Mouse (Mus musculus) CH12F3 (cell line): ENCODE measurements around the gene Ndufa6.
"Not testable (repeated sequence)": the region's sequence is repeated elsewhere in the genome, so short reads cannot be mapped to it uniquely, and the experiment has no call there.

Experiments
- in situ Hi-C: fragments of 300-500 bp; cut with MboI; formaldehyde crosslinking; loops from 2 replicates; pipeline ENCODE4 v1.14.3; 2020; ENCODE audit warnings: low sequenced_read_pairs

Ndufa6 gene

GRCm38 (mm10) chr15:82354126-82354945 lies at the start of gene Ndufa6:
Ndufa6 (minus strand) TSS chr15:82354322.
- in situ Hi-C loops: no loop called here

- in situ Hi-C loops: no loop called here
These were observed 49.5 kb upstream of the Ndufa6 start for GRCm38 (mm10) chr15:82403606-82404005.

DNA sequence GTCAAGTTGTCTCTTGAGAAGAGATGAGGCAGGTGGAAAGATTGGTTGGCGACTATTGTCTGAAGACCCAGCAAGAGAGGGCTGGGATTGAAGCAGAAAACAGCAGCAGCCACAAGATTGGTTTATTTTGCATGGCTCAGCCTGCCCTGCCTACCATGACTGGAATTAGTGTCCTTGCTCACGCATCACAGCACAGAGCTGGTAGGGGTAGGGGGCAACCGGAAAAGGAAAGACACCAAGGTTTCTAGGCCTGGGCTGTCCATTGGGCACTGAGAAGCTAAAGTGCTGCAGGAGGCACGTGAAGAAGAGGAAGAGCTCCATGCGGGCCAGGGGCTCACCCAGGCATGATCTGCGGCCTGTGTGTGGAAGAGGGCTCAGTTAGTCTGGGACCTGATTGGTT lies 48.6 kb upstream of the Ndufa6 start:
- in situ Hi-C loops: no loop called here

DNA sequence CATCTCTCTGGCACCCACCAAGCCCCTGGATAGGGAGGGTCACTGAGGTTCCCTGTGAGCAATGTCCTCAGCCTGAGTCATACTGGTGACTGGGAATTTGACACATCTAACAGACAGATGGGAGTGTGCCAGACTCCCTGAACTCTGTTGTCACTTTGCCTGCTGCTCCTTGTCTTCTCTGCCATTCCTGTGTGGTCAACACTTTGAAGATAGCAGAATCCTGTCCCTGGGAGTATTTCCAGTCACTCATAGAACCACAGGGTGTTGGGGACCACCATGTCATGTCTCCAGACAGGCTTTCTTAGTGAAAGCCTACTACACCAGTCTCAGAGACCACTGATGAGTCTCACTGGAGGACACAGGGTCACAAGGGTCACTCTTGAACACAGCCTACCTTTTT lies 48.0 kb upstream of the Ndufa6 start:
- in situ Hi-C loops: no loop called here

GRCm38 (mm10) chr15:82401516-82401915 lies 47.4 kb upstream of the Ndufa6 start:
- in situ Hi-C loops: no loop called here

GRCm38 (mm10) chr15:82395955-82396354 lies 41.8 kb upstream of the Ndufa6 start:
- in situ Hi-C loops: not testable (repeated sequence)

DNA sequence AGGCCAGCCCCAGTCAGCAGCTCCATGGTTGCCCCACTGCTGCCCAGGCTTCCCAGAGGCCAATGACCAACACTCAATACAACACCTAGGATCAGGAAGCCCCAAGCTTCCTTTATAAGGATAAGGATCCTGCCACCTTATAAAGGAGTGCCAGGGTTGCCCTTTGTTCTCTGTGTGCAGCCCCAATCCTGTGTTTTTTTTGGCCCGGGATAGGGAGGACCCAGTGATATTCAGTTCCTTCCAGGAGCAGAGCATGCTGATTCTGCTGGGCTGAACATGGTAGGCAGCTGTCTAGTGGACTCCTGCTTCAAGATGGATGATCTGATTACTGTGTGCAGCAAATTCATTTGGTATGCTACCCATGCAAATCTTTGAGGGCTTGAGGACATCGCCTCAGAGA lies 39.8 kb upstream of the Ndufa6 start, which contains the start of gene Cyp2d11:
Gene Cyp2d11, minus strand, starts transcription at position 101 of the 400 bp plus-strand sequence.
- in situ Hi-C loops: not testable (repeated sequence)

DNA sequence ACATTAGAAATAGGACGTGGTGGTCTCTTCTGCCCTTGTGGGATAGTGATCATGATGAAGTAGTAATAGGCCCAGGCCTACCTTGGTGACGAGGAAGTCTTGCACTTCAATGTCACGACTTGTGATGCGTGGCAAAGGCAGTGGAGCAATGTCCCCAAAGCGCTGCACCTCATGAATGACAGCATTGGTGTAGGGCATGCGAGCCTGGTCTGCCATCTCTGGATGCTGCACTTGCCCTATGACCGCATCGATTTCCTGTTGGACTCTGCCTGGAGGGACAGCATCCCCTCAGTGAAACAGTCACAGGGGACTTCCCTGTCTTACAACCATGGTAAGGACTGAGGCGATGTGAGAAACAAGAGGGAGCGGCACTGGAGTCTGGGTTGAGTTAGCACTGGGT lies 35.8 kb upstream of the Ndufa6 start:
- in situ Hi-C loops: not testable (repeated sequence)

DNA sequence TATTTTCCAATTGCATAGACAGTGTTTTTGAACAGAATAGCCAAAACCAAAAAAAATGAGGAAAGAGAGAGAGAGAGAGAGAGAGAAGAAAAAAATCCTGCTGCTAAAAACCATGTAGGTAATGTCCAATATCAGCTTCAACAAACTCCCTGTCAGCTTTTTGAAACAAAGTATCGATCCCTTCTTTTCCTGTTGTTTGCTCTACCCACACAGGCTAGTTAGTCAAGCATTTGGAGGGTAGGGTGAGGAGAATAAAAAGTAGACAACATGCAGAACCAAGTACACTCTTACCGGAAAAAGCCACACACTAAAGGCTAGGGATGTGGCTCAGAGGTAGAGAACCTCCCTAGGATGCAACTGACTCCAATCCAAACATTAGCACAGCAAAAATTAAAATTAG lies 31.6 kb upstream of the Ndufa6 start:
- in situ Hi-C loops: no loop called here

GRCm38 (mm10) chr15:82382441-82382840 lies 28.3 kb upstream of the Ndufa6 start:
- in situ Hi-C loops: no loop called here

GRCm38 (mm10) chr15:82380714-82381062 lies 26.6 kb upstream of the Ndufa6 start:
- in situ Hi-C loops: no loop called here

DNA sequence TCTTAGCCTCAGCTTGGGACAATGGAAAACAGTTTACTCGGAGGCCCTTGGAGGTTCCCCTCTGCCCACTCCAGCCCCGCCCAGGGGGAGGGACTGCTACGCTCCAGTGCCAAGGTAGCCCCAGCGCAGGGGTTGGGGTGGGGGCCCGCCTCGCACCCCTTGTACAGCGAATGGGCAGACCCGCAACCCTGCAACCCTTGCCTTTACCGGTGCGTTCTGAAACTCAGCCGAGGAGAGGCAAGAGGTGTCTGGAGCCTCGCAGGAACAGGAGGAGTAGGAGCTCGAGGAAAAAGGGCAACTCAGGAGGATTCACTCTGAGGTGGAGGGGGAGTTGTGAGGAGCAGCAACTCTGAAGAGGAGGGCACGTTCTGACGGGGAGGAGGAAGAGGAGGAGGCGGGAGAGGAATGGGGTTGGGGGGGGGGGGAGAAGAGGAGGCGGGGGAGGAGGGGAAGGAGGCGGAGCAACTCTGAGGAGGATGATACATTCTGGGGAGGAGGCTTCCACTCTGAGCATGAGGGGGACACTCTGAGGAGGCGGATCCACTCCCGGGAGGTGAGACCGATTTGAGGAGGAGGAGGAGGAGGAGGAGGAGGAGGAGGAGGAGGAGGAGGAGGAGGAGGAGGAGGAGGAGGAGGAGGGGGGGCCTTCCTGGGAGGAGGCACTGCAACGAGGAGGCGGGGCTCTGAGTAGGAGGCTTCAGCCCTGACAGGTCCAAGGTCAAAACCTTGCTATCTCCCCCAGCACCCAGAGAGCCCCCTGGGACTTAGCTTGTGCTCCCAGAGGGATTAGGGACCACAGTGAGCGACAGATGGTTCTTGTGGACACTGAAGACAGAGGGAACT lies 26.0 kb upstream of the Ndufa6 start, which contains the start of gene Cyp2d22:
Gene Cyp2d22, minus strand, starts transcription at position 390 of the 843 bp plus-strand sequence.
- in situ Hi-C loops: no loop called here

DNA sequence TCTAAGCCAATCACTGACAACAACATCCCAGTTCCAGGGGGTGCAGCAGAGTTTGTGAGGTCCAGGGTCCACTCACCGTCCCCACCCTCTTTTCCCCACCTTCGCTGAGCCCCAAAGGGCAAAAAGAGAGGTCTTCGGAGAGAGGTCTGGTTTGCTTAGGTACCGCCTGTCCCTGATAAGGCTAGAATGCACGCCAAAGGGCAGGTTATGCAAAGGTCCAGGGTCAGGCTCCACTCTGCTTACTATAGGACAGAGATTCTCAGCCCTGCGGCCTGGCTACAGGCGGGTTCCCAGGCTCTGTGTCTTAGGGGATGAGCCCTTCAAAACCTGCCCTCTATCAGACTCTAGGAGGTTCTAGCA lies 25.4 kb upstream of the Ndufa6 start:
- in situ Hi-C loops: no loop called here

DNA sequence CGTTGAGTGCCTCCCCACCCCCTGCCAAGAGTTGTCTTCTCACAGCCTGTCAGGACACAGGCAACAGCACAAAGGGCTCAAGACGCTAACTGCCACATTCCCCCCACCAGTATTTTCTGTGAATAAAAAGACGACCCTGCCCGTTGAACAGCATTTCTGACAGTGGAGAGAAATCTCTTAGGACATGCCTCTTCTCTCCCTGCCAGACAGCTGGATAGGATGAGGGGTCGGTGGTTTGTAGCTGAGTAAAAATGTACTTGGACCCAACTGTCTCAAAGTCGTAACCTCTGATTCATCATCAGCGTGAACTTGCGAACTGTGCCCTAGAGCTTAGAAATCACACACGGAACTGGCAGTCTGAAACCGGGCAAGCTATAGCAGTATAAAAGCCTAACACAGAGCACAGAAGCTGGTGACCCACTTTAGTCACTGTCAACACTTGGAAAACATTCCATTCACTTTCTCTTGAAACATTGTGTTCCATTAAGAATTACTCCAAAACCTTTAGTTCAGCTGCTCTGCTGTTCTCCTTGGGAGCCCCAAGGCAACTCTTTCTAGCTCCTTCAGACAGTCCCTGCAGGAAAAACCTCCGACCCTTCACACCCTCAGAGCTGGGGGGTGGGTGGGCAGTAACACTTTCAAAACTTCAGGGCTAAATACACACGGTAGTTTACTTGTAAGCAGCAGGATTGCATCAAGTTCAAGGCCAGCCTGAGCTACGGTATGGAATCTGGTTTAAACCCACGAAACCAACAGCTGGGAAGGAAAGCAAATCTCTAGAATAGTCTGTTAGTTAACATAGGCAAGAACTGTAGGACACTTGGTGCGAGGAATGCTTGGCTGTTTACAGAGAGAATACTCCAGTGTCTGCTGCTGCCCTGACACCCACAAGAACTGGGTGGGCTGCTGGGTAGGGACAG lies 24.4 kb upstream of the Ndufa6 start:
- in situ Hi-C loops: no loop called here

- in situ Hi-C loops: no loop called here
These were observed 23.6 kb upstream of the Ndufa6 start for GRCm38 (mm10) chr15:82377701-82378100.

- in situ Hi-C loops: no loop called here
These were observed 22.4 kb upstream of the Ndufa6 start for GRCm38 (mm10) chr15:82376393-82377138.

DNA sequence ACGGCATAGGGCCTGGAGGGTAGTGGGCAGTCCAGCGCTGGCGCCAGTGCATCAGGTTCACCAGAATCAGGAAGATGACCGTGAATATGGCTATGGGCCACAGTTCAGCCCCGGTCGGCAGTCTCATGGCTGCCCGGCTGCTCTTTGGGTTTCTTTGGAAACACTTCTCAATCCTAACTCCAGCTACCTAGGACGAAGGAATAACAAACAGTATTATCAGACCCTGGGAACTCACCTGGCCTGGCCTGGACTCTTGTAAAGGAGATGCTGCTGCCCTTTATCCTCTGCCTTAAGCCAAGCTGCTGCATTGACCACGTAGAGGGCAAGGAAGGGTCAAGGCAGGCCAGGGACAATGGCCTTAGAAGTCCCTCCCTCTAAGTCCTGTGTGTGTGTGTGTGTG lies 21.7 kb upstream of the Ndufa6 start:
- in situ Hi-C loops: no loop called here

GRCm38 (mm10) chr15:82374437-82374836 lies 20.3 kb upstream of the Ndufa6 start:
- in situ Hi-C loops: no loop called here

DNA sequence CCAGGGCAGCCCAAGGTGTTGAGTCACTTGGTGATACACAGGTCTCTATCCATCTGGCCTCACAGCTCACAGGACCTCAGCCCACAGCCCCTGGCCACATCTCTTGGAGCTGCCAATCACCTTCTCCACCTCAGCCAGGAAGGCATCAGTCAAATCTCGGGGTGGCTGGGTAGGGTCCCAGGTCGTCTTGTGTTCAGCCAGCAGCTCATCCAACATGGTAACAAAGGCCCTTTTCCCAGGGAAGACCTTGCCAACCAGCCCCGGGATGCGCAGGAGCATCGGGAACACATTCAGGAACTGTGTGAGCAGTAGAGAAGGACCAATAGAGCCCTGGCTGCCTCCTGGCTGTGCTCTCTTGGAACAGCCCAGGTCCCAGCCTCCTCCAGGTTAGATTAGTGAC lies 18.9 kb upstream of the Ndufa6 start:
- in situ Hi-C loops: no loop called here

DNA sequence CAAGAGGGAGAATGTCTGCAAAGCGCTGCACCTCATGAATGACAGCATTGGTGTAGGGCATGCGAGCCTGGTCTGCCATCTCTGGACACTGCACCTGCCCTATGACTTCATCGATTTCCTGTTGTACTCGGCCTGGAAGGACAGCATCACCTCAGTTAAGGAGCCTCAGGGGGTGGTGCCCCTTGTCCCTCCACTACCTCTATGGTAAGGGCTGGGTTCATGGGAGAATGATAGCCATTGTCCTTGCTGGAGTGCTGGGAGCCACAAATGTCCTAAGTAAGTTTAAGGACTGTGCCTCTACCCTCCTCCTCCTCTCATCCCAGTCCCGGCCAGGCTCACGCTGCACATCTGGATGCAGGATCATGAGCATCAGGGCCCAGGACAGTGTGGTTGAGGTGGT lies 18.3 kb upstream of the Ndufa6 start:
- in situ Hi-C loops: no loop called here
